Mouse (Mus musculus): ENCODE results near the gene Serpine2. TPM values are rescaled to one million over a fixed set of nuclear protein-coding genes. Genes with fewer than 3 reads are reported as not detected.

Gene Serpine2
- polyA plus RNA-seq, 1 experiment from 2014 or later, result 9.8 TPM

GRCm38 (mm10) chr1:79756417-79756816 is 104.6 kb downstream of the Serpine2 start:
- WGBS (ENCODE audit: insufficient replicate concordance), result 70% methylated on average over 5 of the region's 5 CpGs
- no peak for ATAC-seq (ENCODE audit: low read depth)
- H3K4me1 ChIP-seq (replicated peaks), result peaks cover 40% of the 10 kb centered on the region

GRCm38 (mm10) chr1:79755376-79755775 is 105.6 kb downstream of the Serpine2 start:
- H3K9me3 ChIP-seq (replicated peaks), result no peaks in the 10 kb centered on the region
- no peaks in the 10 kb centered on the region for H3K36me3 ChIP-seq
- H3K9ac ChIP-seq, result no peak overlapping the region
- H3K27ac ChIP-seq, result no peak overlapping the region
- H3K4me2 ChIP-seq, result no peak overlapping the region
- 49% methylated on average over 2 of the region's 2 CpGs for WGBS (ENCODE audit: insufficient replicate concordance)
- no peaks in the 10 kb centered on the region for H3K27me3 ChIP-seq
- peaks cover 34% of the 10 kb centered on the region for H3K4me1 ChIP-seq (replicated peaks)
- ATAC-seq (ENCODE audit: low read depth) (no peak), DNase-seq (no peak)
- no peak overlapping the region for H3K4me3 ChIP-seq (replicated peaks)

More at GRCm38 (mm10) chr1:79756417-79756816, 104.6 kb downstream of the Serpine2 start:
- no peak overlapping the region for H3K4me2 ChIP-seq
- H3K27ac ChIP-seq, result no peak overlapping the region
- no peaks in the 10 kb centered on the region for H3K36me3 ChIP-seq
- H3K27me3 ChIP-seq, result no peaks in the 10 kb centered on the region
- no peak for DNase-seq
- H3K9me3 ChIP-seq (replicated peaks), result no peaks in the 10 kb centered on the region
- H3K9ac ChIP-seq, result no peak overlapping the region
- H3K4me3 ChIP-seq (replicated peaks), result no peak overlapping the region

GRCm38 (mm10) chr1:79754936-79755335 is 106.0 kb downstream of the Serpine2 start:
- H3K27me3 ChIP-seq, result no peaks in the 10 kb centered on the region
- no peak overlapping the region for H3K9ac ChIP-seq
- peaks cover 32% of the 10 kb centered on the region for H3K4me1 ChIP-seq (replicated peaks)
- no peak for ATAC-seq (ENCODE audit: low read depth)
- 63% methylated on average over 3 of the region's 3 CpGs for WGBS (ENCODE audit: insufficient replicate concordance)
- H3K9me3 ChIP-seq (replicated peaks), result no peaks in the 10 kb centered on the region
- DNase-seq, result no peak
- H3K4me3 ChIP-seq (replicated peaks), result no peak overlapping the region
- H3K27ac ChIP-seq, result no peak overlapping the region
- H3K4me2 ChIP-seq, result no peak overlapping the region
- no peaks in the 10 kb centered on the region for H3K36me3 ChIP-seq

- WGBS (ENCODE audit: insufficient replicate concordance), result 83% methylated on average over 3 of the region's 3 CpGs
- H3K36me3 ChIP-seq, result no peaks in the 10 kb centered on the region
- no peak for DNase-seq
These were observed 107.5 kb downstream of the Serpine2 start for GRCm38 (mm10) chr1:79753456-79753855.

GRCm38 (mm10) chr1:79752714-79753340 is 108.2 kb downstream of the Serpine2 start:
- 46% methylated on average over 4 of the region's 4 CpGs for WGBS (ENCODE audit: insufficient replicate concordance)

More at GRCm38 (mm10) chr1:79753456-79753855, 107.5 kb downstream of the Serpine2 start:
- no peak for ATAC-seq (ENCODE audit: low read depth)
- Histone ChIP-seq H3K4me3 (replicated peaks) (no peak overlapping the region), H3K4me1 (replicated peaks) (peaks cover 29% of the 10 kb centered on the region), H3K9ac (no peak overlapping the region), H3K27ac (no peak overlapping the region), H3K27me3 (no peaks in the 10 kb centered on the region), H3K4me2 (no peak overlapping the region), H3K9me3 (replicated peaks) (no peaks in the 10 kb centered on the region)

GRCm38 (mm10) chr1:79752015-79752695 is 108.8 kb downstream of the Serpine2 start:
- H3K36me3 ChIP-seq, result no peaks in the 10 kb centered on the region
- DNase-seq, result no peak
- H3K4me1 ChIP-seq (replicated peaks), result peaks cover 26% of the 10 kb centered on the region
- H3K4me2 ChIP-seq, result no peak overlapping the region
- H3K27ac ChIP-seq, result peak overlapping the region; percentile 29; the same call in 1 of the 2 replicates
- no peak overlapping the region for H3K9ac ChIP-seq
- ATAC-seq (ENCODE audit: low read depth), result no peak
- 43% methylated on average over 7 of the region's 7 CpGs for WGBS (ENCODE audit: insufficient replicate concordance)
- no peaks in the 10 kb centered on the region for H3K9me3 ChIP-seq (replicated peaks)
- no peak overlapping the region for H3K4me3 ChIP-seq (replicated peaks)
- no peaks in the 10 kb centered on the region for H3K27me3 ChIP-seq

More at GRCm38 (mm10) chr1:79752714-79753340, 108.2 kb downstream of the Serpine2 start:
- Histone ChIP-seq H3K4me2 (no peak overlapping the region), H3K9me3 (replicated peaks) (no peaks in the 10 kb centered on the region), H3K27ac (no peak overlapping the region), H3K9ac (no peak overlapping the region), H3K4me1 (replicated peaks) (peaks cover 29% of the 10 kb centered on the region), H3K36me3 (no peaks in the 10 kb centered on the region), H3K4me3 (replicated peaks) (no peak overlapping the region), H3K27me3 (no peaks in the 10 kb centered on the region)
- no peak for ATAC-seq (ENCODE audit: low read depth)
- no peak for DNase-seq

- Histone ChIP-seq H3K9ac (no peak overlapping the region), H3K27me3 (no peaks in the 10 kb centered on the region), H3K4me3 (replicated peaks) (no peak overlapping the region), H3K36me3 (no peaks in the 10 kb centered on the region), H3K4me2 (no peak overlapping the region), H3K27ac (peak overlapping the region; percentile 50; the same call in 1 of the 2 replicates), H3K9me3 (replicated peaks) (no peaks in the 10 kb centered on the region), H3K4me1 (replicated peaks) (peaks cover 22% of the 10 kb centered on the region)
- WGBS (ENCODE audit: insufficient replicate concordance), result 39% methylated on average over 5 of the region's 5 CpGs
- DNase-seq (no peak), ATAC-seq (ENCODE audit: low read depth) (peak; percentile 31; the same call in 1 of the 2 replicates)
These were observed 109.8 kb downstream of the Serpine2 start for GRCm38 (mm10) chr1:79751186-79751585.

- ATAC-seq (ENCODE audit: low read depth), result no peak
- H3K4me3 ChIP-seq (replicated peaks), result no peak overlapping the region
- DNase-seq, result no peak
These were observed 114.9 kb downstream of the Serpine2 start for GRCm38 (mm10) chr1:79746056-79746455.

More at GRCm38 (mm10) chr1:79746056-79746455, 114.9 kb downstream of the Serpine2 start:
- H3K4me2 ChIP-seq, result no peak overlapping the region
- no peak overlapping the region for H3K27ac ChIP-seq
- H3K4me1 ChIP-seq (replicated peaks), result peaks cover under 1% of the 10 kb centered on the region
- H3K9me3 ChIP-seq (replicated peaks), result no peaks in the 10 kb centered on the region
- H3K27me3 ChIP-seq, result no peaks in the 10 kb centered on the region
- no peaks in the 10 kb centered on the region for H3K36me3 ChIP-seq
- 68% methylated on average over 4 of the region's 4 CpGs for WGBS (ENCODE audit: insufficient replicate concordance)
- H3K9ac ChIP-seq, result no peak overlapping the region

Other genes with a start within 250 kb of the Serpine2 start
- gene Ap1s3, start 189.2 kb downstream of the Serpine2 start, polyA plus RNA-seq (2015; fragmentation: Nextera tagmentation; extraction: Ambion mirVana), result 0.20 and 0.23 TPM in 2 replicates
- 32.3 and 34.9 TPM in 2 replicates for gene Mrpl44, start 85.2 kb downstream of the Serpine2 start, polyA plus RNA-seq (2015; fragmentation: Nextera tagmentation; extraction: Ambion mirVana)
- 14.4 and 14.5 TPM in 2 replicates for gene Wdfy1, start 85.0 kb downstream of the Serpine2 start, polyA plus RNA-seq (2015; fragmentation: Nextera tagmentation; extraction: Ambion mirVana)

Data from liver, embryonic 13.5 days (tissue).